Mouse (Mus musculus): ENCODE results near the gene Rnf222.

DNA sequence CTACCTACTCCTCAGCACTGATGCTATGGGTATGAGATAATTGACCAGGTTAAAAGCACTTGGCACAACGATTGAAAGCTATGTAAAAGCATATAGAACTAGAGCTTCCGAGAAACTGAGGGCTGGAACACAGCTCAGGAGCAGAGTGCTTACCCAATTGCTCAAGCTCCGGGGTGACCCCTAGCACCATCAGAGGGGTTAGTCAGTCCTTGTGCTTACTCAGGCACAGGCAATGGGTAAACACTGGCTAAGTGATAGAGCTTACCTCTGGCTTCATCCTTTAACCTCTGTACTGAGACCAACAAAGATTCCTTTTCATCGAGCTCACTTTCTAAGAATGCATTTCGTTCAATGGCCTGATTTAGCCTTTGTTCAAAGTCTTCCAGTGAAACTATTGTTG, 48.7 kb upstream of the Rnf222 start:
- TF ChIP-seq POLR2A (IDR thresholded peaks at IDR 0.05; ENCODE audit: borderline replicate concordance, extremely low read depth, insufficient read depth, insufficient read length, poor library complexity, severe bottlenecking) (no peak), CTCF (IDR thresholded peaks at IDR 0.05; ENCODE audit: borderline replicate concordance, extremely low read depth, insufficient read depth, insufficient read length) (no peak)
